Mouse (Mus musculus) MEL-GATA-1-ER (cell line): ENCODE measurements around the gene Prkce.
A peak's percentile ranks its signal among the peaks of the same experiment; 100 is the strongest.

Experiments used
- DNase-seq: peaks from one replicate; pipeline ENCODE4 v3.0.0-alpha.2; 2012; ENCODE audit warnings: low read depth; ENCODE audit errors: extremely low read depth

Gene Prkce

DNA sequence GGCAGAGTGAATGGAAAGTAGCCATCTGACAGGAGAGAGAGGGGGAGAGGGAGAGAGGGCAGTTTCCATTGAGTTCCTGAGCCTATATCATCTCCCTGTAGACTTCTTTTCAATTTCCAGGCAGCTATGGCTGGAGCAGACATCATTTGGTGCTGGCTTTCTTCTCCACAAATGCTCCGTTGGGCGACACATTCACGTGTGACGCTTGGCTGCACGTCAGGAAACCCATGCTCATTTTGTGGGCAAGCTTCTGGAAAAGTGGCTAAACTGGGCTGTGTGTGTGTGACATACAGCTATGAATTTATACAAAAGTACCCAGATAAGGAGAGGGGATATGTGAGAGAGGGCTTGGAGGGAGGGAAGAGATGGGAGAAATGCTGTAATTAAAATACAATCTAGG is 49.9 kb downstream of the Prkce start:
- no peak for DNase-seq

DNA sequence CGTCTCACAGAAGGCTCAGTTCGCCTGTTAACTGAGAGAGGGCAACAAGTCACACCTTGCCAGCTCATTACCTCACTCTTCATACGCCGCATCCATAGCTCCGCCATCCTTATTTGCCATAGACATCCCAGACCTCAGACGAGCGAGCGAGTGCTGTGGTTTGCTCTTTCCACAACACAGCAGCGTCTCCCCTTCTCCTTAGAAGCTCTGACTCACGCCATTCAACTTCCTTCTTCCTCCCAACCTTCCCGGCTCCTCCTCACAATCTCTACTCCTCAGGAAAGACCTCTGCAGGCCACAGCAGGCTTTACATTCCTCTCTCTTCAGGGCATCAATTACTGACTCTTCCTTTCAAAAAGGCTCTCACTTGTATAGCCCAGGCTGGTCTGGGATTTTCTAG is 51.0 kb downstream of the Prkce start:
- DNase-seq = no peak

DNA sequence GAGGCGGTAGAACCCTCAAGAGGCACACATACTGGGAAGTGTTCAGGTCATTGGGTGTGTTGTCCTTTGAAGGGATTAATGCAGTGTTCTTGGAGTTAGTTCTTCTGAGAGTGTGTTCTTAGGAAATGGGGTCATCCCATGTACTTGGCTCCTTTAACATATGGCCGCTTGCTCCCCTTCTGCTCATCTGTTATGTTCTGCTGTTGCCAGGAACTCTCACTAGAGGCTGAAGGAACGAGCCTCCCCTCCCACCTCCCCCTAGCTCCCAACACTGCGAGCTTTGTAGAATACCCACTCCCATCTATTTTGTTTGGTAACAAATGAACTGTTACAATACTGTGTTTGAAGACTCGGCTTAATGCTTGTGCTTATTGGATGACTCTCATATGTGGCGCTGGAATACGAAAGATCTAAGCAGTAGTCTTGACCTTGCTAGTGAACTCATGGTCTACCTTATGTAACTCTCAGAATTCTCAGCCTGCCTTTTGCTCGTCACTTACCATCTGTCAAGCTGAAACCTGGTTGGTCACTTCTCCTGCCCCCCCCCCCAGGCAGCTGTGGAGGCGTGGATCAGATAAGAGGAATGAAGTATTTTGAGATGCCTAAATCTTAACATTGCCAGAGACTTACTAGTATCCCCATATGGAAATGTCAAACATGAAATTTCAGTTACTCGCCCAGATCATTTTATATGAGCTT is 58.1 kb downstream of the Prkce start:
- no peak for DNase-seq

DNA sequence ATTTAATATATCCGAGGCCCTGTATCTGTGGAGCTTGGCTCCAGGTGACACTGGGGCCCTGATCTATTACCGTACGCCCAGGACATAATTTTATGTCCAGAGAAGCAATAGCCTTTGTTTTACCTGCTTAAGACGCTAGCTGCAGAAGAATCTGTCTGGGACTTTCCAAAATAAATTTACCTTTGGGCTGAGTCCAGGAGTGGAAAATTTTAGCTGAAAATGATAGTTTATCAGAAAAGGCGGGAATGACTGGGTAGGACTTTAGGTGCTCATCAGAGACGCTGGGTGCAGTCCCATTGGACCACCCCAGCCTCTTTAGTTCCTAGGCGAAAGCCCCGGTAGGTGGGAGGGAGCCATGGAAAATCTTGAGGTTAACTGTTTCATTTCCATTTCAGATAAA is 58.6 kb downstream of the Prkce start:
- no peak for DNase-seq

DNA sequence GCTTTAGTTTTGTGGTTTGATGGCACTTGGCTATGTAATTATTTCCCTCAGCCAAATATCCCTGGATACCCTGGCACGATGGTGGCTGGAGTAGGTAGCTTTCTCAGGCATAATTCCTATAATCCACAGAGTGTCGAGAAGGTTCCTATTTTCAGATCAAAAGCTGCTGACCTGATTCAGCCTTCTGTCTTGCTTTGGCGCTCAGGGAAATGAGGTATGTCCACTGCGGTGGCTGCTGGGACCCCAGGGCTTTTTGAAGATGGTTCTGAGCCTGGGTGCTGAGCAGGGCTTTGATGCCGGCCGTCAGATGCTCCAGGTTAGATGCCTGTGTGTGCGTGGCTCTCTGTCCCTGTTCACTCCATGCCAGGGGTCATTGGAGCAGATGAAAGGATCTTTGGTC is 59.0 kb downstream of the Prkce start:
- no peak for DNase-seq

DNA sequence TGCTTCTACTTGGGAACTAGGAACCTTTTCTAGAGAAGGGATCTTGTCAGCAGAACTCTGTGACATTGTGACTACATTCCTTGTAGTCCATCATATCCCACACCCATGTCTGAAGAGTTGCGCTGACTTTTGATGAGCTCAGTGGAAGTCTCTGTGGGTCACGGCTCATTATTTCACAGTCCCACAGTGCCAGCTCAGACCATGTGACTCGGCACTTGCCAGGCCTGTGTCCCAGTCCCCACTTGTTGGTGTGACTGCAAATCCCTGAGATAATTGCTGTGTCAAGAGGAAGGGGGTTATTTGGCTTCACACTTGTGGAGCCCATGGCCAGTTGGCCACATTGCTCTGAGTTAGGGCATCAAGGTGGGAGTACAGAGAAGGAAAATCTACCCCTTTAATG is 59.8 kb downstream of the Prkce start:
- no peak for DNase-seq

DNA sequence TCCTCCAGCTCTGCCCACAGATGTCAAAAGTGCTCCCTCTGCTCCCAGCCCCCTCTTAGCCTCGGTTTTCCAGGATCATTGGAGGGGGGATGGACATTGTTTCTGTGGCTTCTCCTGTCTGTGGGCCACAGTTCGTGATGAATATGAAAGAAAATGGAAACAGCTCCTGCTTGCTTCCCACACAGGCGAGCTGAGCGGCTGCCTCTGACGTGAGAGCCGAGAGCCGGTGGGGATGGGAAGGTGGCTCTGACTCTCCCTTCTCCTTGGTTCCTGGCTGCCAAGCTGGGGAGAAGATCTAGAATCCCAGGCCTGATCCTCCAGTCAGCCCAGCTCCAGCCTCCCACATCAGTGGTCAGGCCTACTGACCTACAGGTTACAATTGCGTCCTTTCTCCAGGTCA is 61.3 kb downstream of the Prkce start:
- no peak for DNase-seq

DNA sequence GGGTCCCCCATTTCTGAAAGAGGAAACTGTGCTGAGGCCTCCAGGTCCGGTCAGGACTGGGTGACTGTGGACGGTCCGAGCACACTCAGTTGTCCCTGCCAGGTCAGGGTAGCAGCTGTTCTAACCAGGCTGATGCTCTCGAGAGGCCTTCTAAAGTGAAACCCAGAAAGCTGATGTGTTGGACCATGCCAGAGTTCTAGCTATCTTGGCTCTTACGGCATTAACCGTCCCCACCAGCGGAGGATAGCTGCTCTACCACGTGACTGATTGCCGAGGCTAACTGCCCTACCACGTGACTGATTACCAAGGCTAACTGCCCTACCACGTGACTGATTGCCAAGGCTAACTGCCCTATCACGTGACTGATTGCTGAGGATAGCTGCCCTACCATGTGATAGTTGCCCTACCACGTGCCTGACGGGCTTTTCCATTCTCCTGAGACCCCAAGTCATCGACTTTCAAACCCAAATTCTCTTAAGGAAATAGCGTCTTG is 62.6 kb downstream of the Prkce start:
- no peak for DNase-seq

DNA sequence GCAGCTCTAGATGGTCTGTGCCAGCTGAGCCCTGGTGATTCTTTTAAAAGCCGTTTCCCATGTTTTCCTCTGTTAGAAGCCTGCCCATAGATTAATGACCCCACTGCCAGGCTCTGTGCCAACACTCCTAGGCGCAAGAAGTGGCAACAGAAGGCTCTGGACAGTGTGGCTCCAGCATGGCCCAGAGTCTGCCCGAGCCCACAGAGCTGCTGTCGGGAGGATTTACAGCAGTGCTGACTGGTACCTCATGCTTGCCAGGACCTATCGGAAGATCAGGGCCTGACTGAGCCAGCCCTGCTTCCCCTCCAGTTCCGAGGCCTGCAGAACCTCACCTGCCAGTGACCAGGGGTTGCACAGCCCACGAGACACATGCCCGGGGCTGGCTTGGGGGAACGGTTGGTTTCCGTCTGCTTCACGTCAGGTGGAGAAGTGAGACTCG is 64.2 kb downstream of the Prkce start:
- DNase-seq = no peak

DNA sequence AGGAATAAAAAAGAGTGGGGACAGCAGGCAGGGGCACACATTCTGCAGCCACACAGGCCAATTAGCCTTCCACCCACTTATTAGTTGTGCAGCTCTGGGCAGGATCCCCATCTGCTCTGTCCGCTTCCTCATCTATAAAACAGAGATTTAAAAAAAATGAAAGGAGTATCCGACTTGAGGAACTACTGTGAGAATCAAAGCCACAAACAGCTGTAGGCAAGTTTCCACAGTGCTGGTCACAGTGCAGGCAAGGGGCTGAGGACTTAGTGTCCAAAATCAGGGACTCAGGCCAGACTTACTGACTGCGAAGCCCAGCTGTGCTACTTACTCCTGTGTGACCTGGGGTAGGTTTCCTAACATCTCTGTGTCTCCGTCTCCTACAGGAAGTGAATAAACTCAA is 64.7 kb downstream of the Prkce start:
- DNase-seq = no peak

DNA sequence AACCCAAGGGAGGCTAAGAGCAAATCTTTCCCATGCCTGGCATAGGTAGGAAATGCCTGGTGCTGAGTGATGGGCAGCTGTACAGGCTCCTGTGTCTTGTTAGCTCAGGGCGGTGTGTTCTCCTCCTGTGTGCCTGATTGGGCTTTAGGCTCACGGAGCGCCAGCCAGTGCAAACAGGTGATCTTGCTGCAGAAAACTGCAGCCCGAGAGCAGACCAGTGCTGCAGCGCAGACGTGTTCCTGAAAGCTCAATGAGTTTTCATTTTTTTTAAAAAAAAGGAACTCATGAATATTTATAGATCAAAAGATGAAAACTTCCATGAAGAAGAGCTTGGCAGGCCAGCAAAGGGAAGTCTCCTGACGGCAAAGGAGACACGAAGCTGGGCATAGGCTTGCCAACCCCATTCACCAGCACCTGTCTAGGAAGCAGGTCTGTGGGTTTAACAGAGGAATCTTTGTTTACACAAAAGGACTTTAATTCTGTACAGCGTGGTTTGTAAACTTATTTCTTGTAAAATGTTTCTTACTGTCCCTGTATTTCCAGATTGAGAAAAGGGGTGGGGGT is 67.1 kb downstream of the Prkce start:
- DNase-seq = no peak

DNA sequence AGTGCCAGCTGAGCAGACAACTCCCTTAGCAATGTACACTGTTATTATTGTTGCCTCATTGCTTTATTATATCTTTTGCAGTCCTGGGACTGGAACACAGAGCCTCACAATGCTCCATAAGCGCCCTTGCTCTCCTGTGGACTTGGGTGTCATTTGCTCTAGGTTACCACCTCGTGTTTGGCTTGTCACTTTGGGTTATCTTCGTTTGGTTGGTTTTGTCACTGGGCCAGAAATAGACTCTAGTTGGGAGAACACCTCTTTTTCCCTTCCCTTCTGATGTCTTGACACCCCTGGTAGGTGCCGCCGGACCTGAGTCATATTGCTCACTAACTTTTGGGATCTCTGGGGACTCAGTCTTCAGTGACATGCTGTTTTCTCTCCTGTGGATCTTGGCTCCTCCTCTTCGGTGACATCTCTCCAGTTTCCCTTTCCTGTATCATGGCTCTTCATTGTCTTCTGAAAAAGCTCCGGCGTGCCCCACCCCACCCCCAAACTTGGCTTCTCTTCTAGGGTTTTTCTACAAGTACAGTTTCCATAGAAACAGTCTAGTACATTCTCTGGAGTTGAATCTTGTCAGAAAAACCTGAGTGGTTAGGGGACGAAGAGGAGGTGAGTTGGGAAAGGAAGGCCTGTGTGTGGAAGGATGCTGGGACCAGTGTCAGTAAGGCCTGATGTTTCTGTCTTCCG is 68.6 kb downstream of the Prkce start:
- no peak for DNase-seq

DNA sequence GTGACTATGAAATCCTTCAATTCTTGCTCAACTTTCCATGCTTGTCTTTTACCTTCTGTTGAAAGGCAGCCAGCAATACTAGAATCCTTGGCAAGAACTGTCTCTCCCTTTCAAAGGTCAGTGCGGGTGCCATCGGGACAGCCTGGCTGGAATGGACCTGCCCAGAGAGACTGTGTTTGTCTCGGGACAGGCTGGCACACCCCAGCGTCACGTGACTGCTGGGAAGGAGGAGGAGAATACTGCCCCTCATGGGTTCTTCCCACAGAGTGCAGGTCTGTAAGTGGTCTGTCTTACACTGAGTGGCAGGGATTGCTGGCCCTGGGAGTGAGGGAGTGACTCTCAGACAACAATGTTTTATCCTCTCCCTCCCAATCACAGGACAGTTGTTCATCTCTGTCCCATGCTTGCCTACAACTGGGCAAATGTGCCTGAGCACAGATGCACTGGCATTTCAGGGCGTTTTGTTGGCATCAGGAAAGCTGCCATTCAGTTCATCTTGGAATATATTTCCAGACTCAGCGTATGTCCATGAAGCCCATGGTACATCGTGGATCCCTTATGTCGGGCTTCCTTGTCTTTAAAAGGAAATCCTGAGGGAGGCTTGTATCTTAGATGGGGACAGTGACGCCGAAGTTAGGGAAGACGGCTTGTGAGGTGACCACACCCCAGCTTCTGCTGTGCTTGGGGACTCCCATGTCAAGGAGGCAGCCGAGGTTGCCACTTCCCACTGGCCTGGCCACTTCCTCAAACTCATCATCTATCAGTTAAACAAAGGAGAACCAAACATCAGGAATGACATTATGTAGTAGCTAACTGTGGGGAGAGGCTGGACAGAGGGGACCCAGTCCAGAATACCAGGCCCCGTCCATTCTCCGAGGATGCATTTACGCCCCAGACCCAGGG is 69.5 kb downstream of the Prkce start:
- DNase-seq = peak; percentile 5

DNA sequence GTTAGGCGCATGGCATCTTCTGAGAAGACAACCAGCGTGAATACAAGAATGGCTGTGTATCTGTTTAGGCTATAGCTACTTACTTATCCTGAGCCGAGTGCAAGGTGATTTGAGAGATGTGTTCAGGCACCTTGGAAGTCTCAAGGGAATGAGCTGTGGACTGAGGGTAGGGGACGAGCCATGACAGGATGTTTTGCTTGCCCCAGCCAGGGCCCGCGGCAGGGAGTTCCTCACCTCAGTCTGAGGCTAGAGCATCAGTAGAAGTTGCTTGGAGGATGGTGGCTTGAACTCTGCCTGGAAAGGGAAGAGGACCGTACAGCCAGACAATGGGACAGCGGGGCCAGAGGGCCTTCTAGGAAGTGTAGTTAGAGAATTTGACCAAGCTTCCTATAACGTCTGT is 74.7 kb downstream of the Prkce start:
- DNase-seq = no peak

DNA sequence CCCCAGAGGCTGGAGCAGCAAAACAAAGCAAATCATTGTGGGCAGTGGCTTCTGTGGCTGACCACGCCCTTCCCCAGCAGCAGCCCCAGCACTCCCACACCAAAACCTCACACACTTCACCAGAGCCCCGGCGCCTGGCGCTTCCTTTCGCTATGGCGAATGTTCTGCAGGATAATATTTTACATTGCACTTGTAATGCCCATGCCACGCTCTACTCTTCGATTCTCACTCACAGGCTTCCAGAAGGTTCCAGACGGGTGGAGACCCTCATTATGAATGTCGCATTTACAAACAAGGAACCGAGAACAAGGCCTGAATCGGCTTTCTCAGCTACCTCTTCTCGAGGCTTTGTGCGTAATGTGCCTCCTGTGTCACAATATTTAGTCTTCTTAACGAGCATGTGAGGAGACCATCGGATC is 75.5 kb downstream of the Prkce start:
- DNase-seq = no peak

DNA sequence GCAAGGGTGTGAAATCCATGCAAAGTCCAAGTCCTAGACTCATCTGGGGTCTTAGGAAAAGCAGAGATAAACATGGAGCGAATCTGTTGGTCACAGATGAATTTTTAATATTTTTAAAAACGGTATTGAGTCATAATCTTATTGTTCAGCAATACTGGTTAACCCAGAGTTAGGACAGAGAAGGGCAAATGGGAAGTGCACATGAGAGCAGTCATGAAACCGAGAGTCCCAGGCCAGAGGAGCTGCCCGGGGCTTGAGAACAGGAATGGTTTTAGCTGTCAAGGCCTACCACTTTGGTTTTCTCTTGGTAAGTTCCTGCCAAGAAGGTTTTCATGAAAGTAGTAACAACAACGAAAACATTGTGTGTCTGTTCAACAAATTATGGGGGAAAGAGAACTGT is 76.8 kb downstream of the Prkce start:
- no peak for DNase-seq

DNA sequence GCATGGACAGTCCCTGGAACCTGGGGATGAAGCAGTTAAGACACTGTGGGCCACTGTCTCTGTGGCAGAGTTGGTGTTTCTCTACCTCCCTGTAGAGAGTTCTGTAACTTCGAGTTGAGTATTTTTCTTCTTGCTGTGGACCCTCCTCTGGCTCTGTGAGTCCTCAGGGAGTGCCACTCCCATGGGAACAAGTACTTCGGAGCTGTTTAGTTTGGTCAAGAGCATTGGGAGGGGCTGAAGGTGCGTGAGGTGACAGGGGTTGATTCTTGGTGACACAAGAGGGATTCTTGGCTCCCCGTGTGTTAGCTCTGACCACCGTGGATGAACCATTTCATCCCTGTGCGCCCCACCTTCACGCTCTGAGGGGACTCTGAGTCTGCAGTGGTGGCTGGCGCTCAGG is 81.2 kb downstream of the Prkce start:
- no peak for DNase-seq

DNA sequence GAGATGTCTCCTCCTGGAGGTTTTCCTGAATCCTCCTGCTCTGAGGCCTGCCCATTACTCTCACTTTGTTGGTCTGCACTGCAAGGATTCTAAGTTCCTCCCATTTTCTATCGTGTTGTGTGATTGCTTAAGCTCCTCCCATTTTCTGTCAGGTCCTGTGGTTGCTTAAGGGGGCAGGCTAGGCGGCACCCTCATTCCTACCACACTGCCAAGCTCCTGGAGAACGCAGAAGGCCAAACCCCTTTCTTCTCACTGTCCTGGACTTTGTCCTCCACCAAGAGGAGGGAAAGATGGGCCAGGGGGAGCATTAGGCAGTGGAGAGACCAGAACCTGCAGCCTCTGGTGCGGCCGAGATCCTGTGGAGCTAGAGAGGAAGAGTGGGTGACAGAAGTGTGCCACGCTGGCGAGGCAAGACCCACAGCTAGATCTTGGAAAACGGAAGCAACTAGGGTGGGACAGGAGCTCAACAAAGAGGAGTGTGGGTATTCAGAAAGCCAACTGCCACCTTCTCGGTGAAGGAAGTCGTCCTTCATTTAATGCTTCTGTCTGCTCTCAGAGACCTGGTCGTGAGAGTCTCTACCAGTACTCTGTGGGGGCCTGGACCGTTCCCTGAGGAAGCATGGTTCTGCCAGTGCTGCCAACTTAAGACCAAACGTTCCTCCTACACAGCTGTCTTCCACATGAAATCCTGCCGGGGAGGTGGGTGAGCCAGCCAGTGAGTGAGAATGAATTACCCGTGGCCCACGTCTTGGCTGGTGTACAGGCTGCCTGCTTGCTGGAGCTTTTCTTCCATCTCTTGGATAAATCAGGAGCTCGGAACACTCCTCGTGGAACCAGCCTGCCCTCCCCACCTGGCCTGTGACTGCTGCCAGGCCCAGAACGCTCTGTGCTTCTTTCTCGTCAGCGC is 82.2 kb downstream of the Prkce start:
- no peak for DNase-seq

DNA sequence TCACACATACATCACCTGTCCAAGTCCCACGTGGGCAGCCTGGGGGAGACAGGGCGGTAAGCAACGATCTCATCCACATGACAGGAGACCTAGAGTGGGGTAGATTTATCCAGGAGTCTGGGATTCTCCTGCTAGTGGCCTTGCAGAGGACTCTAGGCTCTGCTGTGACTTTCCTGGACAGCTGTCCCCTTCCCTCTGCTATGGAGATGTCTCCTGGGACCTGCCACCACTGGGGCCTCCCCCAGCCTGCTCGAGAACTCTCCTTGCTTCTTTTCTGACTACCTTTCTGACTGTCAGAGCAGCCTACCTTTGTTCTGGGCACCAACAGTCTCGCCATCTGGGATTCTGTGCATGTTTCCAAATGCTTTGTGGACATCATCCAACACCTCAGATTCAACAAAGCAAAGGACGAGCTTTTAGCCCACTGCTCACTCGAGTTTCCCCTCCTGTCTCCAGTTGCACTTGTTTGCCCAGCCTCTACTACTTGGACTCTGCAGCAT is 82.9 kb downstream of the Prkce start:
- no peak for DNase-seq

DNA sequence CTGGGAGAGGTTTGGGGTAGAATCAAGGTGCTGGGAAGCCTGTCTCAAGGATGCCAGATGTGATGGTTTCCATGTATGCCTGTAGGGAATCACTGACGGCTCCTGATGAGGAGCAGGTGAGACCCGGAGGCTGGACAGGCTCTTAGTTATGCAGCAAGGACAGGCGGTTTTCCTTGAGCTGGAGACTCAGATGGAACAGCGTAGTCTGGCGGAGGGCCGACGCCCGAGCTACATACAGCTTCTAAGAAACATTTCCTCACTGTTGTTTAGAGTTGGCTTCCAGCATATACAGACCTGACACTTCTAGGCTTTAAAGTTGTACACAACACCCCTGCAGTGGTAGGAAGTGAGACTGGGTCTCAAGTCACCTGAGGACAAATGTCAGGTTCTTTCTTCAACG is 86.3 kb downstream of the Prkce start:
- no peak for DNase-seq

DNA sequence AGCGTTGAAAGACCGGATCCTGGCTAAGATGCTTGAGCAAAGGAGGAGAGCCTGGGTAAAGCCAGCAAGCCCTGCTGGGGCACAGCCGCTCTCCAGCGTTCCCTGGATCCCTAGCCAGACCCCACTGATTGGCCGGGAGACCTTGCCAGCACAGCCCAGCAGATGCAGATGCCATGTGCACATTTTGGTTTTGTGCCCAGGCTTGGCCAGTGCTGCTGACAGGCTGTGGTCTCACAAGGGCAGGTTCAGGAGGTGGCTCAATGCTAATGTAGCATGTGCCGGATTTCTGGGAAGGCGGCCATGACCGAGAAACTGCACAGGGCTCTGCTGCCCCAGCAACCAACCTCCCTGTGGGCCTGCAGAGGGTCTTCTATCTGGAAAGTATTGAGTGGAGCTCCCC is 86.7 kb downstream of the Prkce start:
- no peak for DNase-seq
